Mouse (Mus musculus): ENCODE measurements around the gene Tle4. TPM values are rescaled to one million over a fixed set of nuclear protein-coding genes. Genes with fewer than 3 reads are reported as not detected.
A peak's percentile ranks its signal among the peaks of the same experiment; 100 is the strongest.

The Tle4 gene
- total RNA-seq, 2 experiments from 2014 or later, result 8.7 to 9.2 TPM

GRCm38 (mm10) chr19:14591809-14592535, 5.9 kb downstream of the Tle4 start:
- no peak for DNase-seq

- DNase-seq, result no peak
Observed at GRCm38 (mm10) chr19:14590154-14590553, 7.7 kb downstream of the Tle4 start.

GRCm38 (mm10) chr19:14588221-14589123, 9.4 kb downstream of the Tle4 start:
- DNase-seq, result no peak

GRCm38 (mm10) chr19:14586171-14586570, 11.7 kb downstream of the Tle4 start:
- peak; percentile 41 to 73 for DNase-seq

GRCm38 (mm10) chr19:14585731-14586130, 12.1 kb downstream of the Tle4 start:
- no peak for DNase-seq

GRCm38 (mm10) chr19:14585235-14585634, 12.6 kb downstream of the Tle4 start:
- DNase-seq, result no peak

GRCm38 (mm10) chr19:14578698-14579097, 19.2 kb downstream of the Tle4 start:
- DNase-seq, result no peak

GRCm38 (mm10) chr19:14578016-14578415, 19.8 kb downstream of the Tle4 start:
- DNase-seq, result no peak

GRCm38 (mm10) chr19:14576311-14576710, 21.5 kb downstream of the Tle4 start:
- no peak for DNase-seq

GRCm38 (mm10) chr19:14568879-14569278, 29.0 kb downstream of the Tle4 start:
- DNase-seq, result no peak

GRCm38 (mm10) chr19:14567081-14567480, 30.8 kb downstream of the Tle4 start:
- DNase-seq, result no peak

GRCm38 (mm10) chr19:14566564-14567021, 31.3 kb downstream of the Tle4 start:
- no peak for DNase-seq

- DNase-seq, result no peak
Observed at GRCm38 (mm10) chr19:14565424-14566069, 32.3 kb downstream of the Tle4 start.

- no peak for DNase-seq
Observed at GRCm38 (mm10) chr19:14563273-14563959, 34.4 kb downstream of the Tle4 start.

GRCm38 (mm10) chr19:14547871-14548270, 50.0 kb downstream of the Tle4 start:
- DNase-seq, result no peak

GRCm38 (mm10) chr19:14547133-14547842, 50.6 kb downstream of the Tle4 start:
- DNase-seq, result no peak

- DNase-seq, result no peak
Observed at GRCm38 (mm10) chr19:14545485-14545884, 52.4 kb downstream of the Tle4 start.

GRCm38 (mm10) chr19:14543305-14543704, 54.5 kb downstream of the Tle4 start:
- no peak for DNase-seq

GRCm38 (mm10) chr19:14540678-14541077, 57.2 kb downstream of the Tle4 start:
- no peak for DNase-seq

GRCm38 (mm10) chr19:14536676-14537075, 61.2 kb downstream of the Tle4 start:
- DNase-seq, result no peak

- no peak for DNase-seq
Observed at GRCm38 (mm10) chr19:14534447-14534846, 63.4 kb downstream of the Tle4 start.

Measured in heart, adult 18-20 months (tissue).